Mouse (Mus musculus): ENCODE measurements at regions not wholly inside any gene's neighbourhood (a gene's known extent, or its start where the extent isn't known, plus 50 kb on each side); places are given as distances from the start of the nearest gene placed in this dataset.

DNA sequence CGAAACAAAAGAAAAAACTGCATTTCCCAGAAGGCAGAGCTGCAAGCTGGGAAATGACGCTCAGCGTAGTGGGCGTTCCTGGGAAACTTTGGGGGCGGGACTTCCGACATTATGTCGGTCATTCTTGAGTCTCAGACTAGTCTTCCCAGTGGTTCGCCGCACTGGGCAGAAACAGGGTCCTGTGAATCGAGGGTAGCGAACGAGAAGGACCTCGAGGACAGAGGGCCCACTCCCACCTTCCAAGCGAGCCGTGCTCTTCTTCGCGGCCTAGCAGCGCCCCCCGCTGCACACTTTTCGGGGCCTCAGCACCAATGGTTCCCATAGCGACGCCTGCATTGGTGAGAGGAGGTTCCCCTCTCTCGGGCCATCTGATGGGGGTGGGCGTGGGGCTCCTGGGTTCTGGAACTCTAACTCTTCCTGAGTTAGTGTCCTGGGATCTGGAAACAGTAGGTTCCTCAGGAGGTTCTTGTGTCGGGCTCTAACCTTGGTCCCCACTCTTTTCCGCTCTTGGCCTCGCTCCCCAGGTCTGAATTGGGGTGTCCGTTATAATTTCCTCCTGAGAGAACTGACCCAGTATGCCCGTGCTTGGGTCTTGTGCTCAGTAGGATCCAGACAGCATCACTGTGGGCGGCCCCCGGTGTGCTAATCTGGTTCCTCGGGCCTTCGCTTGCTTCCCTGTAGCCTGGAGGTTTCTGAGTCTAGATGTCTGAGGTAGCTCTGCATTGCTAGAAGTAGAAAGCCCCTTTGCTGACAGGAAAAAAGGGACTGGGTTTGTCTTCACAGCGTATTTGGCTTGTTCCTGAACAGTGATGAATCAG lies 52.8 kb upstream of the Gramd1a start:
- WGBS: 31% methylated on average over 34 of the region's 34 CpGs
- ATAC-seq: peak; percentile 91
- peak overlapping the region; percentile 69 for H3K9ac ChIP-seq (ENCODE audit: low read depth, low read length)
- peaks cover 9% of the 10 kb centered on the region for H3K4me1 ChIP-seq (ENCODE audit: control insufficient read depth, insufficient read depth, low read length)
- no peaks in the 10 kb centered on the region for H3K9me3 ChIP-seq (replicated peaks; ENCODE audit: control insufficient read depth, low read length, poor library complexity, severe bottlenecking)
- H3K27ac ChIP-seq (ENCODE audit: low read length): peak overlapping the region; percentile 5; the same call in 1 of the 2 replicates
- peaks cover 5% of the 10 kb centered on the region; the same call in 1 of the 2 replicates for H3K36me3 ChIP-seq (ENCODE audit: control insufficient read depth, insufficient read depth, low read length)
- no peaks in the 10 kb centered on the region for H3K27me3 ChIP-seq (ENCODE audit: control insufficient read depth, insufficient read depth, low read depth, low read length)
- peak overlapping the region; percentile 66 for H3K4me2 ChIP-seq (ENCODE audit: low read length)
- peak overlapping the region; percentile 53 for H3K4me3 ChIP-seq (ENCODE audit: low read depth, low read length)

DNA sequence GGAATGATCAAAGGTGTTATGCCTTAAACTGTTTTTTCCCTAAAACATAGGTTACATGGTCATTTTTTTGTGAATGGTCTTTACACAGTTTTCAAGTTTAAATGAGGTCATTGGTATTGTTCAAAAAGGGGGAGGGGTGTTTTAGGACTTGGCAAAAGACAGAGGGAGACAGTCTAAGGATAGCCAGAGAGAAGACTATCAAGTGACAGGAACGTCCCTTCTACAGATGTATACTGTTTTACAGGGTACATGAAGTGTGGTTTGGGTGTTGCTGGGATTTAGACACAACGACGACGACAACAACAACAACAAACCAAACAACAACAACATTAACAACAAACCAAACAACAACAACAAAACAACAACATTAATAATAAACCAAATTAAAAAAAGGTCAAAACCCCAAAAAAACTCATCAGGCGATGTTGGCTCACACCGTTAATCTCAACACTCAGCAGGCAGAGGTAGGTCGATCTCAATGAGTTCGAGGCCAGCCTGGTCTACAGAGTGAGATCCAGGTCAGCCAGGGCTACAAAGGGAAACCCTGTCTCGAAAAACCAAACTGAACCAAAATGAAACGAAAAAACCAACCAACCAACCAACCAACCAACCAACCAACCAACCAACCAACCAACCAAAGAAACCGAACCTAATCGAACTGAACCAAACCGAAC lies 52.0 kb upstream of the Gramd1a start:
- Histone ChIP-seq H3K9me3 (replicated peaks; ENCODE audit: control insufficient read depth, low read length, poor library complexity, severe bottlenecking) (no peaks in the 10 kb centered on the region), H3K36me3 (ENCODE audit: control insufficient read depth, insufficient read depth, low read length) (peaks cover 5% of the 10 kb centered on the region; the same call in 1 of the 2 replicates), H3K4me2 (ENCODE audit: low read length) (peak overlapping the region; percentile 23; the same call in 1 of the 2 replicates), H3K4me1 (ENCODE audit: control insufficient read depth, insufficient read depth, low read length) (peaks cover 9% of the 10 kb centered on the region), H3K27ac (ENCODE audit: low read length) (no peak overlapping the region), H3K9ac (ENCODE audit: low read depth, low read length) (no peak overlapping the region), H3K27me3 (ENCODE audit: control insufficient read depth, insufficient read depth, low read depth, low read length) (no peaks in the 10 kb centered on the region), H3K4me3 (ENCODE audit: low read depth, low read length) (peak overlapping the region; percentile 53)
- WGBS: 70% methylated on average over 13 of the region's 13 CpGs
- ATAC-seq: peak; percentile 71

Measured in midbrain, embryonic 16.5 days (tissue).